Mouse (Mus musculus): ENCODE measurements at regions not wholly inside any gene's neighbourhood (a gene's known extent, or its start where the extent isn't known, plus 50 kb on each side); places are given as distances from the start of the nearest gene placed in this dataset.

- no peaks in the 10 kb centered on the region for H3K36me3 ChIP-seq
- H3K9ac ChIP-seq = no peak overlapping the region
- H3K27me3 ChIP-seq (replicated peaks) = no peaks in the 10 kb centered on the region
- H3K9me3 ChIP-seq = no peaks in the 10 kb centered on the region
- H3K4me2 ChIP-seq (replicated peaks) = no peak overlapping the region
- H3K4me1 ChIP-seq = no peaks in the 10 kb centered on the region; the same call in 1 of the 2 replicates
- no peak for ATAC-seq (ENCODE audit: low FRiP score, low read depth)
- no peak overlapping the region for H3K27ac ChIP-seq
- no peak overlapping the region for H3K4me3 ChIP-seq
- WGBS = 84% methylated on average over 6 of the region's 6 CpGs
Observed at GRCm38 (mm10) chr16:24187131-24187530, 198.5 kb upstream of the Bcl6 start.

GRCm38 (mm10) chr16:24185989-24186388 is 197.3 kb upstream of the Bcl6 start:
- Histone ChIP-seq H3K27ac (no peak overlapping the region), H3K27me3 (replicated peaks) (no peaks in the 10 kb centered on the region), H3K4me3 (no peak overlapping the region), H3K36me3 (no peaks in the 10 kb centered on the region), H3K4me2 (replicated peaks) (no peak overlapping the region), H3K9ac (no peak overlapping the region), H3K9me3 (no peaks in the 10 kb centered on the region), H3K4me1 (no peaks in the 10 kb centered on the region; the same call in 1 of the 2 replicates)
- WGBS = 78% methylated on average over 6 of the region's 6 CpGs
- no peak for ATAC-seq (ENCODE audit: low FRiP score, low read depth)

- 79% methylated on average over 4 of the region's 4 CpGs for WGBS
- H3K4me1 ChIP-seq = no peaks in the 10 kb centered on the region; the same call in 1 of the 2 replicates
- no peak for ATAC-seq (ENCODE audit: low FRiP score, low read depth)
Observed at GRCm38 (mm10) chr16:24184846-24185245, 196.2 kb upstream of the Bcl6 start.

GRCm38 (mm10) chr16:24183216-24183615 is 194.6 kb upstream of the Bcl6 start:
- H3K27ac ChIP-seq = no peak overlapping the region
- H3K4me2 ChIP-seq (replicated peaks) = no peak overlapping the region
- no peak for ATAC-seq (ENCODE audit: low FRiP score, low read depth)
- H3K36me3 ChIP-seq = no peaks in the 10 kb centered on the region
- no peak overlapping the region for H3K9ac ChIP-seq
- H3K9me3 ChIP-seq = no peaks in the 10 kb centered on the region
- 80% methylated on average over 3 of the region's 3 CpGs for WGBS
- H3K27me3 ChIP-seq (replicated peaks) = no peaks in the 10 kb centered on the region
- no peak overlapping the region for H3K4me3 ChIP-seq
- no peaks in the 10 kb centered on the region; the same call in 1 of the 2 replicates for H3K4me1 ChIP-seq

More at GRCm38 (mm10) chr16:24184846-24185245, 196.2 kb upstream of the Bcl6 start:
- H3K4me3 ChIP-seq = no peak overlapping the region
- no peak overlapping the region for H3K9ac ChIP-seq
- H3K36me3 ChIP-seq = no peaks in the 10 kb centered on the region
- H3K27me3 ChIP-seq (replicated peaks) = no peaks in the 10 kb centered on the region
- no peaks in the 10 kb centered on the region for H3K9me3 ChIP-seq
- no peak overlapping the region for H3K4me2 ChIP-seq (replicated peaks)
- no peak overlapping the region for H3K27ac ChIP-seq

GRCm38 (mm10) chr16:24181388-24181787 is 192.7 kb upstream of the Bcl6 start:
- H3K9ac ChIP-seq = no peak overlapping the region
- no peak for ATAC-seq (ENCODE audit: low FRiP score, low read depth)
- no peak overlapping the region for H3K4me2 ChIP-seq (replicated peaks)
- H3K27me3 ChIP-seq (replicated peaks) = no peaks in the 10 kb centered on the region
- H3K9me3 ChIP-seq = no peaks in the 10 kb centered on the region
- 85% methylated on average over 3 of the region's 3 CpGs for WGBS
- no peaks in the 10 kb centered on the region; the same call in 1 of the 2 replicates for H3K4me1 ChIP-seq
- no peak overlapping the region for H3K4me3 ChIP-seq
- no peak overlapping the region for H3K27ac ChIP-seq
- H3K36me3 ChIP-seq = no peaks in the 10 kb centered on the region

GRCm38 (mm10) chr16:24180666-24181065 is 192.0 kb upstream of the Bcl6 start:
- 90% methylated on average over 5 of the region's 5 CpGs for WGBS
- no peak overlapping the region for H3K27ac ChIP-seq
- ATAC-seq (ENCODE audit: low FRiP score, low read depth) = no peak
- no peak overlapping the region for H3K4me2 ChIP-seq (replicated peaks)
- H3K4me1 ChIP-seq = no peaks in the 10 kb centered on the region; the same call in 1 of the 2 replicates
- no peak overlapping the region for H3K4me3 ChIP-seq
- no peaks in the 10 kb centered on the region for H3K27me3 ChIP-seq (replicated peaks)
- H3K9me3 ChIP-seq = no peaks in the 10 kb centered on the region
- H3K9ac ChIP-seq = no peak overlapping the region
- no peaks in the 10 kb centered on the region for H3K36me3 ChIP-seq

GRCm38 (mm10) chr16:24177564-24177963 is 188.9 kb upstream of the Bcl6 start:
- no peak overlapping the region for H3K4me3 ChIP-seq
- 81% methylated on average over 2 of the region's 2 CpGs for WGBS
- H3K9me3 ChIP-seq = no peaks in the 10 kb centered on the region
- no peak overlapping the region for H3K4me2 ChIP-seq (replicated peaks)
- H3K9ac ChIP-seq = no peak overlapping the region
- ATAC-seq (ENCODE audit: low FRiP score, low read depth) = no peak
- no peaks in the 10 kb centered on the region for H3K27me3 ChIP-seq (replicated peaks)
- H3K36me3 ChIP-seq = no peaks in the 10 kb centered on the region
- H3K27ac ChIP-seq = no peak overlapping the region
- no peaks in the 10 kb centered on the region for H3K4me1 ChIP-seq

GRCm38 (mm10) chr16:24177131-24177530 is 188.5 kb upstream of the Bcl6 start:
- 74% methylated on average over 7 of the region's 7 CpGs for WGBS
- Histone ChIP-seq H3K9me3 (no peaks in the 10 kb centered on the region), H3K4me3 (no peak overlapping the region), H3K4me2 (replicated peaks) (no peak overlapping the region), H3K4me1 (no peaks in the 10 kb centered on the region), H3K36me3 (no peaks in the 10 kb centered on the region), H3K27ac (no peak overlapping the region), H3K9ac (no peak overlapping the region), H3K27me3 (replicated peaks) (no peaks in the 10 kb centered on the region)
- ATAC-seq (ENCODE audit: low FRiP score, low read depth) = no peak

GRCm38 (mm10) chr16:24176057-24176456 is 187.4 kb upstream of the Bcl6 start:
- Histone ChIP-seq H3K4me3 (no peak overlapping the region), H3K36me3 (no peaks in the 10 kb centered on the region), H3K27me3 (replicated peaks) (no peaks in the 10 kb centered on the region), H3K4me2 (replicated peaks) (no peak overlapping the region), H3K9ac (no peak overlapping the region), H3K4me1 (no peaks in the 10 kb centered on the region), H3K27ac (no peak overlapping the region), H3K9me3 (no peaks in the 10 kb centered on the region)
- ATAC-seq (ENCODE audit: low FRiP score, low read depth) = no peak
- 60% methylated on average over 2 of the region's 2 CpGs for WGBS

- ATAC-seq (ENCODE audit: low FRiP score, low read depth) = no peak
- Histone ChIP-seq H3K4me3 (no peak overlapping the region), H3K9me3 (no peaks in the 10 kb centered on the region), H3K9ac (no peak overlapping the region), H3K4me1 (no peaks in the 10 kb centered on the region), H3K4me2 (replicated peaks) (no peak overlapping the region), H3K27ac (no peak overlapping the region), H3K36me3 (no peaks in the 10 kb centered on the region), H3K27me3 (replicated peaks) (no peaks in the 10 kb centered on the region)
- 74% methylated on average over 9 of the region's 9 CpGs for WGBS
Observed at GRCm38 (mm10) chr16:24175235-24175760, 186.6 kb upstream of the Bcl6 start.

- Histone ChIP-seq H3K27ac (no peak overlapping the region), H3K4me1 (no peaks in the 10 kb centered on the region), H3K9me3 (no peaks in the 10 kb centered on the region), H3K9ac (no peak overlapping the region), H3K4me3 (no peak overlapping the region), H3K27me3 (replicated peaks) (no peaks in the 10 kb centered on the region), H3K36me3 (no peaks in the 10 kb centered on the region), H3K4me2 (replicated peaks) (no peak overlapping the region)
- ATAC-seq (ENCODE audit: low FRiP score, low read depth) = no peak
- WGBS = 88% methylated on average over 3 of the region's 3 CpGs
Observed at GRCm38 (mm10) chr16:24174595-24174994, 185.9 kb upstream of the Bcl6 start.

- Histone ChIP-seq H3K4me1 (no peaks in the 10 kb centered on the region), H3K4me2 (replicated peaks) (no peak overlapping the region), H3K36me3 (no peaks in the 10 kb centered on the region), H3K27ac (no peak overlapping the region), H3K9me3 (no peaks in the 10 kb centered on the region), H3K27me3 (replicated peaks) (no peaks in the 10 kb centered on the region), H3K9ac (no peak overlapping the region), H3K4me3 (no peak overlapping the region)
- 85% methylated on average over 5 of the region's 5 CpGs for WGBS
- no peak for ATAC-seq (ENCODE audit: low FRiP score, low read depth)
Observed at GRCm38 (mm10) chr16:24173783-24174518, 185.3 kb upstream of the Bcl6 start.

GRCm38 (mm10) chr16:24172653-24173052 is 184.0 kb upstream of the Bcl6 start:
- ATAC-seq (ENCODE audit: low FRiP score, low read depth) = no peak
- Histone ChIP-seq H3K4me1 (no peaks in the 10 kb centered on the region), H3K4me2 (replicated peaks) (no peak overlapping the region), H3K9ac (no peak overlapping the region), H3K4me3 (no peak overlapping the region), H3K36me3 (no peaks in the 10 kb centered on the region), H3K9me3 (no peaks in the 10 kb centered on the region), H3K27ac (no peak overlapping the region), H3K27me3 (replicated peaks) (no peaks in the 10 kb centered on the region)
- WGBS = 91% methylated on average over 2 of the region's 2 CpGs

Measured in neural tube, embryonic 12.5 days (tissue).